Mouse (Mus musculus) lung, embryonic 16.5 days (tissue): Measurements from ENCODE around the gene Stx6. TPM values are rescaled to one million over a fixed set of nuclear protein-coding genes. Genes with fewer than 3 reads are reported as not detected.
"Not testable (repeated sequence)": the region's sequence is repeated elsewhere in the genome, so short reads cannot be mapped to it uniquely, and the experiment has no call there.

Source experiments
- ATAC-seq: fragments of 200-750 bp; cut with Nextera tagmentation; 2 replicates; pipeline ENCODE4 v1.8.0; 2017; ENCODE audit warnings: low read depth, mild to moderate bottlenecking, moderate library complexity
- H3K27ac ChIP-seq: fragments of 300-500 bp; sonication (generic); 2 replicates; pipeline ENCODE4 v1.5.1; 2014; ENCODE audit warnings: mild to moderate bottlenecking, control low read depth, low read length
- H3K27me3 ChIP-seq: fragments of 300-500 bp; sonication (generic); 2 replicates; pipeline ENCODE4 v1.6.1; 2014; ENCODE audit warnings: low read depth, low read length, mixed read lengths; ENCODE audit not compliant: control insufficient read depth, insufficient read depth
- H3K36me3 ChIP-seq: fragments of 300-500 bp; sonication (generic); 2 replicates; pipeline ENCODE4 v1.6.1; 2014; ENCODE audit warnings: low read length; ENCODE audit not compliant: control insufficient read depth, insufficient read depth
- H3K4me1 ChIP-seq: fragments of 300-500 bp; sonication (generic); replicated peaks from 2 replicates; pipeline ENCODE4 v1.6.1; 2014; ENCODE audit warnings: low read length, mixed read lengths; ENCODE audit not compliant: control insufficient read depth, insufficient read depth
- H3K4me2 ChIP-seq: fragments of 300-500 bp; sonication (generic); 2 replicates; pipeline ENCODE4 v1.6.1; 2014; ENCODE audit warnings: low read depth, low read length, control low read depth
- H3K4me3 ChIP-seq: fragments of 300-500 bp; sonication (generic); 2 replicates; pipeline ENCODE4 v1.5.1; 2014; ENCODE audit warnings: mild to moderate bottlenecking, low read length, control low read depth
- H3K9ac ChIP-seq: fragments of 300-500 bp; sonication (generic); 2 replicates; pipeline ENCODE4 v1.6.1; 2014; ENCODE audit warnings: low read length, control low read depth
- H3K9me3 ChIP-seq: fragments of 300-500 bp; sonication (generic); 2 replicates; pipeline ENCODE4 v1.6.1; 2016; ENCODE audit warnings: low read length; ENCODE audit not compliant: control insufficient read depth
- WGBS: fragments of 180-500 bp; shearing (Covaris S2); extraction: QIAGEN DNeasy Blood & Tissue Kit; methylation state at CpG from one replicate; pipeline ENCODE4 v1.1.7; 2014; 5-methylcytosine and 5-hydroxymethylcytosine counted together
- polyA plus RNA-seq: library from polyadenylated mRNA; unstranded; fragments of >200 nt; fragmentation: Nextera tagmentation; extraction: Ambion mirVana; gene quantifications from 2 replicates; pipeline ENCODE4 v1.2.1, GENCODE M21; 2015

Gene Stx6
- polyA plus RNA-seq, 1 experiment from 2014 or later: 72.8 TPM

DNA sequence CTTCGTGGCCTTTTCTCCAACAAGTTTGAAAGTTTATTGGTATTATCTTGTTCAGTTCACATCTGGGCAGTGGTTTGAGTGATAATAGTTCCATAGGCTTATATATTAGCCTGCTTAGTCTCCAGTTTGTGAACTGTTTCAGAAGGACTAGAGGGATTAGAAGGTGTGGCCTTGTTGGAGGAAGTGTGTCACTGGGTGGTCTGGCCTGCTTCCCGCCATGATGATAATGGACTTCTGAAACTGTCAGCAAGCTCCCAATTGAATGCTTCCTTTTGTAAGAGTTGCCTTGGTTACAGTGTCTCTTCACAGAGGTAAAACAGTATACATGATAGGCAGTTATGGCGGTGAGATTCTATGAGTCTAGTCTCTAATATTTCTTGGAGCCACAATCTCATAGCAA, 9.1 kb upstream of the Stx6 start:
- ATAC-seq: no peak
- WGBS: 92% methylated on average over 3 of the region's 3 CpGs
- H3K27ac ChIP-seq: no peak overlapping the region

GRCm38 (mm10) chr1:155150821-155151220, 7.7 kb upstream of the Stx6 start:
- no peak for ATAC-seq
- WGBS: 88% methylated on average over 5 of the region's 5 CpGs
- Histone ChIP-seq H3K4me2 (no peak overlapping the region), H3K4me3 (no peak overlapping the region), H3K27ac (no peak overlapping the region), H3K27me3 (no peaks in the 10 kb centered on the region), H3K4me1 (peaks cover 5% of the 10 kb centered on the region; the same call in 1 of the 2 replicates), H3K9me3 (no peaks in the 10 kb centered on the region), H3K36me3 (no peaks in the 10 kb centered on the region), H3K9ac (no peak overlapping the region)

More for the DNA sequence above, 9.1 kb upstream of the Stx6 start:
- Histone ChIP-seq H3K36me3 (no peaks in the 10 kb centered on the region), H3K4me1 (peaks cover 5% of the 10 kb centered on the region; the same call in 1 of the 2 replicates), H3K4me2 (no peak overlapping the region), H3K27me3 (no peaks in the 10 kb centered on the region), H3K4me3 (no peak overlapping the region), H3K9me3 (no peaks in the 10 kb centered on the region), H3K9ac (no peak overlapping the region)

DNA sequence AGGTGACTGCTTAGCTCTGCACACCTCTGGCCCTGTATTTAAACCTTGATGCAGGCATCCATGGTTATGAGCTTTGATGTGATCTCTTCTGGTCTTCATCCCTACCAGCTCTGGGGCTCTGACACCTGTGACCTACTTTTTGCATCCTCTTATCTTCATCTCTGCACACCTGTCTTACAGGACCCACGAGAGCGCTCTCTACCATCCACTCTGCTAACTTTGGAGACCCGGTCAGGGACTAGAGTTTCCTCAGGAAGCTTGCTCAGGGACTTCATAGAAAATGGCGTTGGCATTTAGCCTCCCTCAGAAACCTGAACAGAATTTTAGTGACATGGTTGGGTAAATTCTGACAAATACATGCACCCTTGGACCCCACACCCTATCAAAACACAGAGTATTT, 4.6 kb upstream of the Stx6 start:
- H3K9ac ChIP-seq: no peak overlapping the region
- ATAC-seq: no peak
- no peak overlapping the region for H3K4me2 ChIP-seq
- H3K4me3 ChIP-seq: no peak overlapping the region
- H3K4me1 ChIP-seq: 0 out of 2 replicates have a peak, but pooled peaks cover 4% of the 10 kb centered on the region
- WGBS: 62% methylated on average over 4 of the region's 4 CpGs
- no peaks in the 10 kb centered on the region for H3K36me3 ChIP-seq
- no peak overlapping the region for H3K27ac ChIP-seq
- H3K9me3 ChIP-seq: no peaks in the 10 kb centered on the region
- no peaks in the 10 kb centered on the region for H3K27me3 ChIP-seq

DNA sequence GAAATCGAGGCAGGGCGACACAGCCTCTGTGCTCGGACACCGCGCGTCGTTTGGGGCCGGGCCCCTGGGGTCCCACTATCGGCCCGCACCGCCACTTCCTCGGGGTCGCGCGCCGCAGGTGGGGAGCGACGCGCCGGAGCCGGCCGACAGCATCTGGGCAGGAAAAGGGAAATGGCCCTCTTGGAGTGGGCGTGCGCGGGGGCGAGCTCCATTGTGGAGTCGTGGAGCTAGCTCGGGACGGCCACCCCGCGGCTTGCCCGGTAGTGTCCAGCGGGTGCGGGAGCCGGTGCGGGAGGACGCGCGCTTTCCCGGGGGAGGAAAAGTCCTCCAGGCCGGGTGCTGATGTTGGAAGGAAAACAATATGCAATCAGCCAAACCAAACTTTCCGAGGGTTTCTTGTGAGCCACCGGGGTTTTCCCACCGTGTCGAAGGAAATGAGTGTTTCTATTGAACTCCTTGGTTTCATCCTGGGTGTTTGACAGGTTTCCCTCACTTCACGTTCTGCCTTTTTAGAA, 512 bp downstream of the Stx6 start:
- Histone ChIP-seq H3K9me3 (no peaks in the 10 kb centered on the region), H3K27ac (peak overlapping the region; percentile 86), H3K36me3 (no peaks in the 10 kb centered on the region), H3K4me2 (peak overlapping the region; percentile 82), H3K9ac (peak overlapping the region; percentile 90), H3K4me3 (peak overlapping the region; percentile 98), H3K4me1 (peaks cover 9% of the 10 kb centered on the region; the same call in 1 of the 2 replicates), H3K27me3 (no peaks in the 10 kb centered on the region)
- under 1% methylated on average over 33 of the region's 46 CpGs for WGBS
- peak; percentile 78 for ATAC-seq

GRCm38 (mm10) chr1:155167453-155167852, 8.9 kb downstream of the Stx6 start:
- Histone ChIP-seq H3K4me3 (no peak overlapping the region), H3K27ac (no peak overlapping the region), H3K27me3 (no peaks in the 10 kb centered on the region), H3K36me3 (no peaks in the 10 kb centered on the region), H3K9me3 (no peaks in the 10 kb centered on the region), H3K4me2 (no peak overlapping the region), H3K9ac (no peak overlapping the region), H3K4me1 (peaks cover 3% of the 10 kb centered on the region)
- ATAC-seq: no peak
- 73% methylated on average over 3 of the region's 3 CpGs for WGBS

DNA sequence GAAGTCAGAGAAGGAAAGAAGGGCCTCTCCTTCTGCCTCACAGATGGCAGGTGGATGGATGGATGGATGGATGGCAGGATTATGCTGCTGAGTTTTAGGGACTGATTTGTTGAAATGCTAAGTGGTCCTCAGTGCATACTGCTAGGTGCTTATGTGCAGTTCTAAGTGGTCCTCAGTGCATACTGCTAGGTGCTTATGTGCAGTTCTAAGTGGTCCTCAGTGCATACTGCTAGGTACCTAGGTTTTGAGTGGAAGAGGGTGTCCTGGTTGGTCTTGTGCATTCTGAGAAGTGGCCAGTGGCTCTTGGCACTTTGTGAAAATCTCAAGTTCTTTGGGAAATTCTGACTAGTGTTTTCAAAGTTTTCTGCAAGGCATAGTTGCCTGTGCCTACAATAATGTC, 11.4 kb downstream of the Stx6 start:
- no peak overlapping the region for H3K4me2 ChIP-seq
- no peak overlapping the region for H3K9ac ChIP-seq
- peaks cover 3% of the 10 kb centered on the region for H3K4me1 ChIP-seq
- H3K4me3 ChIP-seq: no peak overlapping the region
- H3K27me3 ChIP-seq: no peaks in the 10 kb centered on the region
- peak; percentile 89 for ATAC-seq
- H3K36me3 ChIP-seq: no peaks in the 10 kb centered on the region
- H3K27ac ChIP-seq: no peak overlapping the region
- no peaks in the 10 kb centered on the region for H3K9me3 ChIP-seq

DNA sequence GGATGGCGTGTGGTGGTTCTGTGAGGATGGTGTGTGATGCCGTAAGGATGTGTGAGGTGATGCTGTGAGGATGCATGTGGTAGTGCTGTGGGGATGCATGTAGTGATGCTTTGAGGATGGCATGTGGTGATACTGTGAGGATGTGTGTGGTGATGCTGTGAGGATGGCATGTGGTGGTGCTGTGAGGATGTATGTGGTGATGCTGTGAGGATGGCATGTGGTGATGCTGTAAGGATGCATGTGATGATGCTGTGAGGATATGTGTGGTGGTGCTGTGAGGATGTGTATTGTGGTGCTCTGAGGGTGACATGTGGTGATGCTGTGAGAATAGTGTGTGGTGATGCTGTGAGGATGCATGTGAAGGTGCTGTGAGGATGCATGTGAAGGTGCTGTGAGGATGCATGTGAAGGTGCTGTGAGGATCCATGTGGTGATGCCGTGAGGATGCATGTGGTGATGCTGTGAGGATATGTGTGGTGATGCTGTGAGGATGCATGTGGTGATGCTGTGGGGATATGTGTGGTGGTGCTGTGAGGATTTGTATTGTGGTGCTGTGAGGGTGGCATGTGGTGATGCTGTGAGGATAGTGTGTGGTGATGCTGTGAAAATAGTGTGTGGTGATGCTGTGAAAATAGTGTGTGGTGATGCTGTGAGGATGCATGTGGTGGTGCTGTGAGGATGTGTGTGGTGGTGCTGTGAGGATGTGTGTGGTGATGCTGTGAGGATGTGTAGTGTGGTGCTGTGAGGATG, 14.6 kb downstream of the Stx6 start:
- Histone ChIP-seq H3K9me3 (no peaks in the 10 kb centered on the region), H3K27ac (no peak overlapping the region), H3K4me1 (peaks cover 3% of the 10 kb centered on the region), H3K4me3 (no peak overlapping the region), H3K36me3 (peaks cover 14% of the 10 kb centered on the region), H3K9ac (no peak overlapping the region), H3K4me2 (no peak overlapping the region), H3K27me3 (no peaks in the 10 kb centered on the region)
- no peak for ATAC-seq
- 84% methylated on average over 3 of the region's 3 CpGs for WGBS

DNA sequence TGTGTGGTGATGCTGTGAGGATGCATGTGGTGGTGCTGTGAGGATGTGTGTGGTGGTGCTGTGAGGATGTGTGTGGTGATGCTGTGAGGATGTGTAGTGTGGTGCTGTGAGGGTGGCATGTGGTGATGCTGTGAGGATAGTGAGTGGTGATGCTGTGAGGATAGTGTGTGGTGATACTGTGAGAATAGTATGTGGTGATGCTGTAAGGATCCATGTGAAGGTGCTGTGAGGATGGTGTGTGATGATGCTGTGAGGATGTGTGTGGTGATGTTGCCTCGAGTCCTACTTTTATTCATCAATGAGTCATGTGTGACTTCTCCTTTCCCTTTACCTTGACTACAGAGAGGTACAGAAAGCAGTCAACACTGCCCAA, 15.1 kb downstream of the Stx6 start:
- H3K9ac ChIP-seq, H3K4me1 ChIP-seq, H3K9me3 ChIP-seq, ATAC-seq, H3K4me2 ChIP-seq, H3K27ac ChIP-seq, H3K27me3 ChIP-seq, H3K4me3 ChIP-seq: not testable (repeated sequence)
- 74% methylated on average over 1 of the region's 1 CpGs for WGBS
- H3K36me3 ChIP-seq: peaks cover 15% of the 10 kb centered on the region

GRCm38 (mm10) chr1:155174424-155174823, 15.9 kb downstream of the Stx6 start:
- Histone ChIP-seq H3K4me2 (no peak overlapping the region), H3K36me3 (peaks cover 17% of the 10 kb centered on the region), H3K9me3 (no peaks in the 10 kb centered on the region), H3K27me3 (no peaks in the 10 kb centered on the region), H3K4me3 (no peak overlapping the region), H3K9ac (no peak overlapping the region), H3K4me1 (peaks cover 3% of the 10 kb centered on the region), H3K27ac (no peak overlapping the region)
- 68% methylated on average over 1 of the region's 1 CpGs for WGBS
- no peak for ATAC-seq
